Mouse (Mus musculus) olfactory bulb, adult 2 months (tissue): ENCODE data around the gene Has3. TPM values are rescaled to one million over a fixed set of nuclear protein-coding genes. Genes with fewer than 3 reads are reported as not detected.
"Not testable (repeated sequence)": the region's sequence is repeated elsewhere in the genome, so short reads cannot be mapped to it uniquely, and the experiment has no call there.

Source experiments
- H3K27ac ChIP-seq: fragments of 200-500 bp; 2 replicates; pipeline ENCODE4 v1.5.1; 2012; ENCODE audit warnings: low read depth, low read length; ENCODE audit not compliant: insufficient read depth
- H3K4me1 ChIP-seq: fragments of 200-500 bp; 2 replicates; pipeline ENCODE4 v1.6.1; 2012; ENCODE audit warnings: low read length; ENCODE audit not compliant: control insufficient read depth, insufficient read depth
- H3K4me3 ChIP-seq: fragments of 200-500 bp; 2 replicates; pipeline ENCODE4 v1.5.1; 2012; ENCODE audit warnings: mild to moderate bottlenecking, low read depth, low read length, moderate library complexity; ENCODE audit not compliant: insufficient read depth
- CTCF ChIP-seq: fragments of 200-500 bp; IDR thresholded peaks from 2 replicates; pipeline ENCODE4 v1.5.1; 2012; ENCODE audit warnings: low read depth, mild to moderate bottlenecking, low read length, moderate library complexity; ENCODE audit not compliant: insufficient read depth
- POLR2A ChIP-seq: fragments of 200-500 bp; IDR thresholded peaks from 2 replicates; pipeline ENCODE4 v1.6.1; 2012; ENCODE audit warnings: mild to moderate bottlenecking, low read depth, low read length, moderate library complexity; ENCODE audit not compliant: insufficient read depth
- WGBS: fragments of 180-500 bp; shearing (Covaris S2); methylation state at CpG from one replicate; pipeline ENCODE4 v1.1.7; 2018; 5-methylcytosine and 5-hydroxymethylcytosine counted together
- polyA plus RNA-seq: library from polyadenylated mRNA; stranded (reverse); fragments of >200 nt; gene quantifications from 2 replicates; pipeline ENCODE4 v1.2.4, GENCODE M21; 2012; ENCODE audit warnings: low replicate concordance; ENCODE audit not compliant: missing spikeins, insufficient read depth, insufficient read length

Gene Has3
- polyA plus RNA-seq, 1 experiment = not detected

DNA sequence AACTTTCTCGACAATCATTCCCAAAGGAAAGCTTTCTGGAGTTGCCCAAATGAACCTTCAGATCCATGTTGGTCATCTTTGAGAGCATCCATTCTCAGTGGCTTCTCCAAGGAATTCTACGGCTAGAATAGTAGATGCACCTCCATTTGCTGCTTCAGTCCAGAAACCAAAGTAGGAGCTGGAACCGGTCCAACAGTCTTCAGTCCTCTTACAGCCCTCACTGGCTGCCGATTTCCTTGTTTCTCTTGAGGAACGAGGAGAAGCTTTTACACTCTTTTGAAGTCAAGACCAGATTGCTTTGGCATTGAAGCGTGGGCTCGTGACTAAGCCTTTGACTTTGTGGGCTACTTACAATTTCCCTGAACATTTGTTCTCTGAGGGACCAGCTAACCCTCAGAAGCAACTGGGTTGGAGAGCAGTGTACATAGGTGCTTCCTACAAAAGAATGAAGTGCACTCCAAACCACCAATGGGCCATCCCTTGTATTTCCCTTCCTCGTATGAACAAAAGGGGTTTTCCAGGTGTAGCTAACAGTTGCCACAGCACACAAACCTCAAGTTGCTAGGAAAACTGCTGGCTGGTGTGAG is 10.2 kb downstream of the Has3 start:
- no peak overlapping the region for H3K27ac ChIP-seq
- H3K4me1 ChIP-seq = no peaks in the 10 kb centered on the region
- TF ChIP-seq CTCF = no peak
- no peak for TF ChIP-seq POLR2A
- no peak overlapping the region for H3K4me3 ChIP-seq
- WGBS = 77% methylated on average over 8 of the region's 8 CpGs

DNA sequence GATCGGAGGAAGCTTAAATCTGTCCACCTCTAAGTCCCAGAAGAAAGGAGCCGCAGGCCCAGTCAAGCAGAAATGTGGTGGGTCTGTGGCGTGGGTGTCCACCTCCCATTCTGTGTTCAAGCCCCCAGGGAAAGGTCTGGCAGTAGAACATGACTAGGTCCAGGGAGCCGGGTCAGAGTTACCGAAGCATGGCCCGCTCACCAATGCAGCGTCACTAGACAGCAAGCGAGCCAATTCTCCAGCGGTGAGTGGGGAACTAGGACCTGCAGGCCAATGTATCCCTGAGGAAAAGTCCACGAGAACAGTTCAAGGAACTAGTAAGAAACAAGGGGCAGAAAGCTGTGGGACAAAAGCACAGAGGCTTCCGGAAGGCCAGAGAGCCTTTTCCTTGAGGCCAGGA is 14.1 kb downstream of the Has3 start:
- not testable (repeated sequence) for H3K27ac ChIP-seq, H3K4me3 ChIP-seq, H3K4me1 ChIP-seq
- WGBS = 97% methylated on average over 11 of the region's 11 CpGs

DNA sequence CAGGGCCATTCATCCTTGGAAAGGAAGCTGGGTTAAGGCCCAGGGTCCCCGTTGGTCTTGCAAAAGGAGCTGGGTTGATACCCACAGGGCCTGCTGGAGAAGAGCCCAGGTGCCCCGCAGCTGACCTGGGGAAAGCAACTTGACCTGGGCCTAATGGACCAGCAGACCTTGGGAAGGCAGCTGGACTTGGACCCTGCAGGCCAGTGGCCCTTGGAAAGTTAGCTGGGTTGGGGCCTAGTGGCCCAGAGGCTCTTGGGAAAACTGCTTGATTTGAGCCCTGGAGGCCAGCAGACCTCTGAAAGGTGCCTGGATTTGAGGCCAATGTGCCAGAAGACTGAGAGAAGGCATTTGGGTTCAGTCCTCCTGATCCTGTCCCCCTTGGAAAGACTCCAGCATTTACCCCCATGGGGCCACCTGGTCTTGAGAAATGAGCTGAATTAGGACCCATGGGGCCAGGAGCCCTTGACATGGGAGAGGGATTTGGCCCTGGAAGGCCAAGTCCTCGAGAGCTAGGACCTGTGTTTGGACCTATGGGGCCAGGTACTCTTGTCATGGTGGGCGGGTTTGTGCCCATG is 14.9 kb downstream of the Has3 start:
- H3K4me3 ChIP-seq, H3K27ac ChIP-seq, H3K4me1 ChIP-seq: not testable (repeated sequence)
- WGBS = 97% methylated on average over 4 of the region's 4 CpGs

DNA sequence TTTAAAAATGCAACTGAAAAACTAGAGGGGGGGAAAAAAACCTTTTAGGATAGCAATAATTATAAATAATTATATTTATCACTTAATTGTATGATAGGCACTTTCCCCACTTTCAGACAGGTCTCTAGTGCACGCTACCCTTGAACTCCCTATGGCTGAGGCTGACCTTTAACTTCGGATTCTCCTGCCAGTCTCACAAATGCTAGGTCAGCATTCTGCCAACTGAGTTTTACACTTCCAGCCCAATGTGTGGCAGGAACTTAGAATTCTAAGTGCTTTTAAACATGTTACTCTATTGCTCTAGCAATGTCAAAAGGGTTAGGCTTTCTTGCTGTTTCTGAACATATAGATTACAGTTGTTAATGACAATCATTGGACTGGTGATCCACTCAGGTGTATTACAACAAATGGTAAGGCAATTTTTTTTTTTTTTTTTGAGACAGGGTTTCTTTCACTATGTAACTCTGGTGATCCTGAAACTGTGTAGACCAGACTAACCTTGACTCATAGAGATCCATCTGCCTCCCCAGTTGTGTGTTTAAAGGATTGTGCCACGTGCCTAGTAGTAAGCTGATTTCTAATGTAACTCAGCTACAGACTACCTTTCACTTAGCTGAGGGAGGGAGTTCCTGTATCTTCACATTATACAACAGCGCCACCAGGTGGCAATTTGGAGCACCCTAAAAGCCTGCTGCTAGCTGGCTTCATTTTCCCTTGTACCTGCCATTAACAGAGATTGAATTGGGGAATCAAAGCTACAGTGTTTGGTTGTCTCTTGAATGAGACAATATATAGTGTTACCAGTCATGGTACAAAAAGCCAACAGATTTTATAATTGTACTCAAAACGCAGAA is 17.5 kb downstream of the Has3 start:
- Histone ChIP-seq H3K27ac (no peak overlapping the region), H3K4me3 (no peak overlapping the region), H3K4me1 (peaks cover 3% of the 10 kb centered on the region)
- 39% methylated on average over 5 of the region's 5 CpGs for WGBS
- TF ChIP-seq CTCF (no peak), POLR2A (no peak)

DNA sequence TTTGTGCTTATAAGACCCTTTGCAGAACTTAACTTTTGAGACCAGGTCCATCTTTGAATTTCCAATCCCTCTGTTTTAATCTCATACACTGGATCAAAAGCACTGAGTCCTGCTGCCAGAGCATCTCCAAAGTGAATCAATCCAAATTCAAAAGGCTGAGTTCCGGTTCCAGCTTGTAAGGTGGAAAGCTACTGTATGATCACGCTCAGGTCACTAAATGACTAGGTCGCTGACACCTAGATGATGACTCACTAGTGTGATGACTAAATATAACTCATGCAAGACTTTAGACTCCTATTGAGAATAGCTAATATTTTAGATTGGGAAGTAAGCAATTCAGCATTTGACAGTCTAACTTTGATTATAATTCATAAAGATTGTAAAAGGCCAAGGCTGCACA is 18.8 kb downstream of the Has3 start:
- Histone ChIP-seq H3K27ac (no peak overlapping the region), H3K4me1 (peaks cover 3% of the 10 kb centered on the region), H3K4me3 (no peak overlapping the region)
- 80% methylated on average over 3 of the region's 3 CpGs for WGBS
- TF ChIP-seq CTCF (no peak), POLR2A (no peak)

DNA sequence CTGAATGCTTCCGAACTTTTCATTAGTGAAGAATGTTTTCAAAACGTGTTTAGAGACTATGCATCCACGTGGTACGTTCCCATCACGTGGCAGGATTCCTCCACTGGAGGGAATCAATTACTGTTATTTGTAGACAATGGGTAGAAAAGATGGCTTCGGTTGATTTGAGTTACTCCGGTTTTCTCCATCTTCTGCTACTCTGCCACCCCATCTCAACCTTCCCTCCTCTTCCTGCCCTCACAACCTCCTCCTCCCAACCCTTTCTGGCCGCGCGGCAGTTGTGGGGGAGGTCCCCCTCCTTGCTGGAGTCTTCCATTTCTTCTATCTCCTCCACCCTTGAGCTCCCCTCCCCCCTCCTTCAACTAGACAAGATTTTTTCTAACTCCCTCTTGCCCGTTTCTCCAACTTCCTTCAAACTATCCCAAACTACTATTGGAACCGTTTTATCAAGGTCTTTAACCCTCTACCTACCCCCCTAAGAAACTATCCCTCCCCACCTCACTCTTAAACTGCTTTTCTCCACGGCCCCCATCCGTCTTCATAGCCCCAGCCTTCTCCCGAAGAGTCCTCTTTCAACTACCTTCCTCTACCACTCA is 22.3 kb downstream of the Has3 start:
- TF ChIP-seq POLR2A (no peak), CTCF (no peak)
- WGBS = under 1% methylated on average over 15 of the region's 15 CpGs
- peak overlapping the region; percentile 91 for H3K4me3 ChIP-seq
- no peak overlapping the region for H3K27ac ChIP-seq
- peaks cover 5% of the 10 kb centered on the region for H3K4me1 ChIP-seq

DNA sequence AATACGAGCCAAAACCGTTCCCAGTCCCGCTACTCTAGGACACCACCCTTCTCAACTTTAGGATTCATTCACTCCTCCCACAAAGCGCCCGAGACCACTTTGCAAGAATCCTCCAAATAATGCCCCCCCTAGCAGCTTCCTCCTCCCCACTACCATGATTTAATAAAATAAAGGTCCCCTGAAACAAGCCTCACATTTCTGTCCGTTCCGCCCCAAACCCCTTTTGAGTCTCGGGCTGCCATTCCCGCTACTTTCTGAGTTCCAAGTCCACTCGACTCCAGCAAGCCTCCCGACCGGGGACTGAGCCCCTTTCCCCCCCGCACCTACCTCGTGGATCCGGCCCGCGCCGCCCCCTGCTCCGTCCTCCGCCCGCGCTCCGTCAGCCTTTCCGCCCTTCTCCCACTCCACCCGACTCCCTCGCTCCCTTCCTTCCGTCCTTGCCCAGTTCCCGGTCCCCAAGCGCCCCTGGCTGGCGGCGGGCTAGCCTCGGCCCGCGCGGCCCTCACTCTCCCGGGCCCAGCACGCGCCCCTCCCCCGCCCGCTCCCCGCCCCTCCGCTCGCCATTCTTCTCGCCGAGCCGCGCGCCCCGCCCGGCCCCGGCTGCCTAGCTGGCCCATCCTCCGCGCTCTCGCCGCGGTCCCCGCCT is 22.9 kb downstream of the Has3 start:
- TF ChIP-seq CTCF (no peak), POLR2A (no peak)
- H3K27ac ChIP-seq = peak overlapping the region; percentile 82

DNA sequence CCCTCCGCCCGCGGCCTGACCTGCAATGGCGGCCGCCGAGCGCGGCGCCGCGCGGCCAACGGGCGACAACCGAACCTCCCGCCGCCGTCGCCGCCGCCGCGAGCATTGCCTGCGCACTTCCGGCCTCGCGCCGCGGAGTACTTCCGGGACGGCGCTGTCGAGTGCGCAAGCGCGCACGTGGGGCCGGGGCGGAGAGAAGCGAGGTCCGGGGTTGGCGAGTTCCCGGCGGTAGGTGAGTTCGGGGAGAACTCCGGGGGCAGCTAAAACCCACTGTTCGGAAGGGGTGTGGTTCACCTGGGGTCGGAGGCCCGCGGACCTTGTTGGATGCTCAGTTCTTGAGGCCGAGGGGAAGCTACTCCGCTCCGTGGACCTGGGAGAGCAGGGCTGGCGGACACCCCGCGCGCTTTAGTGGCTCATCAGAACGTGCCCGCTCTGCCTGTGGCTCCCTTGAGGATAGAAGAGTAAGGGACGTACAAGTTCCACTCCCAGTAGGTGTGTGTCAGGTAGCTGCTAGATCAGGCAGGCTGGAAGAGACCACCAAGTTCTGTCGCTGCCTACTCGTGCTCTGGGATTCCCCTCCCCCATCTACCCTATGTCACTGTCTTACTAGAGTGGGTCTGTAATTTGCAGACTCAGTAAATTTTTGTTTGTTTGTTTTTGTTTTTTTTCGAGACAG is 23.6 kb downstream of the Has3 start, which contains the start of gene Utp4:
Utp4 (plus strand) TSS at position 156 of the 676 bp plus-strand sequence.
- H3K27ac ChIP-seq = peak within 1 kb of the TSS; percentile 82
- TF ChIP-seq POLR2A (peak; percentile 75), CTCF (no peak)
- H3K4me3 ChIP-seq = peak within 1 kb of the TSS; percentile 91
- whole genome bisulfite sequencing = under 1% methylated on average over 63 of the region's 63 CpGs
- peaks cover 5% of the 10 kb centered on the region for H3K4me1 ChIP-seq

More for the DNA sequence above, 22.9 kb downstream of the Has3 start:
- Histone ChIP-seq H3K4me1 (peaks cover 5% of the 10 kb centered on the region), H3K4me3 (peak overlapping the region; percentile 91)
- WGBS = 2% methylated on average over 56 of the region's 57 CpGs
